Comparison of ENCODE assay signal across 9 mouse cellular contexts in genomic region chr2:166115571-166116277, GRCm38 (mm10). TPM values are rescaled to one million over a fixed set of nuclear protein-coding genes. Genes with fewer than 3 reads are reported as not detected.
DNase-seq lines count a peak whose midpoint lies in the region; ATAC-seq and TF ChIP-seq lines count a peak whose summit lies in the region.
"Had no signal": no experiment of that assay in that cellular context is flagged by ENCODE, and none has a peak within 500 bp of the region (broad histone marks: within the 10 kb centered on the region; RNA-seq: fewer than 3 reads in every experiment).

No protein-coding gene starts in this region.

- H3K4me1 ChIP-seq in limb, embryonic 13.5 days = peaks cover 8% of the 10 kb centered on the region; the same call in 1 of the 2 replicates
- peaks cover 21% of the 10 kb centered on the region for H3K4me1 ChIP-seq in limb, embryonic 10.5 days
- peaks cover 26% of the 10 kb centered on the region for H3K4me1 ChIP-seq in heart, embryonic 12.5 days (replicated peaks)
- H3K4me1 ChIP-seq in lung, embryonic 14.5 days (ENCODE audit: insufficient read depth) = 0 out of 2 replicates have a peak, but pooled peaks cover 4% of the 10 kb centered on the region
- H3K4me1 ChIP-seq in hindbrain, embryonic 11.5 days (replicated peaks; ENCODE audit: control insufficient read depth, insufficient read depth, low read length) = 0 out of 2 replicates have a peak, but pooled peaks cover 2% of the 10 kb centered on the region

- DNase-seq in limb, embryonic 10.5 days (ENCODE audit: low spot score) = no peak
- DNase-seq in lung, embryonic 14.5 days = peak; percentile 79
- DNase-seq in urinary bladder, adult 18-20 months (ENCODE audit: low spot score in 2 of 2) = peak; percentile 23 to 79
- no peak for DNase-seq in layer of hippocampus, postnatal 36 days
- DNase-seq in hindbrain, embryonic 11.5 days (ENCODE audit: low spot score) = no peak

- H3K36me3 ChIP-seq in limb, embryonic 13.5 days = peaks cover 95% of the 10 kb centered on the region
- peaks cover 99% of the 10 kb centered on the region for H3K36me3 ChIP-seq in limb, embryonic 10.5 days
- H3K36me3 ChIP-seq in heart, embryonic 12.5 days = peaks cover 57% of the 10 kb centered on the region
- H3K36me3 ChIP-seq in lung, embryonic 14.5 days (ENCODE audit: insufficient read depth) = 0 out of 2 replicates have a peak, but pooled peaks cover 2% of the 10 kb centered on the region
- H3K36me3 ChIP-seq in hindbrain, embryonic 11.5 days (ENCODE audit: control insufficient read depth, insufficient read depth, low read length) = peaks cover 12% of the 10 kb centered on the region; the same call in 1 of the 2 replicates

- no peak overlapping the region for H3K9ac ChIP-seq in limb, embryonic 13.5 days
- no peak overlapping the region for H3K9ac ChIP-seq in heart, embryonic 12.5 days
- no peak overlapping the region for H3K9ac ChIP-seq in lung, embryonic 14.5 days
- H3K9ac ChIP-seq in hindbrain, embryonic 11.5 days (ENCODE audit: low read depth, low read length) = no peak overlapping the region
- H3K9ac ChIP-seq: neural tube, embryonic 12.5 days had no signal

- 90% methylated on average over 15 of the region's 15 CpGs for WGBS in limb, embryonic 13.5 days
- 95% methylated on average over 15 of the region's 15 CpGs for WGBS in limb, embryonic 10.5 days
- WGBS in heart, embryonic 12.5 days = 84% methylated on average over 15 of the region's 15 CpGs
- WGBS in lung, embryonic 14.5 days = 76% methylated on average over 15 of the region's 15 CpGs
- 94% methylated on average over 15 of the region's 15 CpGs for WGBS in hindbrain, embryonic 11.5 days

- no peaks in the 10 kb centered on the region for H3K27me3 ChIP-seq in limb, embryonic 13.5 days
- H3K27me3 ChIP-seq in limb, embryonic 10.5 days (ENCODE audit: low read depth, poor library complexity, severe bottlenecking) = no peaks in the 10 kb centered on the region
- no peaks in the 10 kb centered on the region for H3K27me3 ChIP-seq in heart, embryonic 12.5 days (replicated peaks)
- no peaks in the 10 kb centered on the region for H3K27me3 ChIP-seq in lung, embryonic 14.5 days (ENCODE audit: insufficient read depth, low read length)
- no peaks in the 10 kb centered on the region for H3K27me3 ChIP-seq in hindbrain, embryonic 11.5 days (ENCODE audit: control insufficient read depth, insufficient read depth, low read length)
- H3K27me3 ChIP-seq: neural tube, embryonic 12.5 days had no signal

- no peak overlapping the region for H3K4me2 ChIP-seq in limb, embryonic 13.5 days (replicated peaks)
- no peak overlapping the region for H3K4me2 ChIP-seq in heart, embryonic 12.5 days
- no peak overlapping the region for H3K4me2 ChIP-seq in lung, embryonic 14.5 days
- no peak overlapping the region for H3K4me2 ChIP-seq in hindbrain, embryonic 11.5 days (replicated peaks; ENCODE audit: low read depth, low read length)
- H3K4me2 ChIP-seq: neural tube, embryonic 12.5 days had no signal

- 0 out of 2 replicates have a peak, but pooled peaks have one; percentile 29 for ATAC-seq in limb, embryonic 13.5 days (ENCODE audit: low FRiP score, low read depth)
- ATAC-seq in heart, embryonic 12.5 days (ENCODE audit: insufficient number of reproducible peaks, low FRiP score) = peak; percentile 44; the same call in 1 of the 2 replicates
- peak; percentile 51; the same call in 1 of the 2 replicates for ATAC-seq in lung, embryonic 14.5 days (ENCODE audit: insufficient read depth)
- no peak for ATAC-seq in erythroblast, adult 5-6 weeks (replicated peaks; ENCODE audit: low FRiP score, poor library complexity, severe bottlenecking)
- ATAC-seq in hindbrain, embryonic 11.5 days (ENCODE audit: low FRiP score) = no peak

- H3K4me3 ChIP-seq in limb, embryonic 13.5 days = no peak overlapping the region
- H3K4me3 ChIP-seq in limb, embryonic 10.5 days = no peak overlapping the region
- H3K4me3 ChIP-seq in heart, embryonic 12.5 days = no peak overlapping the region
- H3K4me3 ChIP-seq in lung, embryonic 14.5 days (ENCODE audit: low read depth, low read length) = no peak overlapping the region
- H3K4me3 ChIP-seq in hindbrain, embryonic 11.5 days (ENCODE audit: low read depth, low read length) = no peak overlapping the region
- H3K4me3 ChIP-seq: neural tube, embryonic 12.5 days had no signal

- no peaks in the 10 kb centered on the region for H3K9me3 ChIP-seq in limb, embryonic 13.5 days
- no peaks in the 10 kb centered on the region for H3K9me3 ChIP-seq in limb, embryonic 10.5 days (replicated peaks)
- H3K9me3 ChIP-seq in heart, embryonic 12.5 days (replicated peaks) = no peaks in the 10 kb centered on the region
- H3K9me3 ChIP-seq in lung, embryonic 14.5 days (ENCODE audit: low read depth, low read length) = no peaks in the 10 kb centered on the region
- no peaks in the 10 kb centered on the region for H3K9me3 ChIP-seq in hindbrain, embryonic 11.5 days (ENCODE audit: control insufficient read depth, low read length)
- H3K9me3 ChIP-seq: neural tube, embryonic 12.5 days had no signal

- no peak for TF ChIP-seq CTCF in lung, embryonic 14.5 days (IDR thresholded peaks at IDR 0.05; ENCODE audit: low read depth)

- no peak overlapping the region; the same call in 1 of the 2 replicates for H3K27ac ChIP-seq in limb, embryonic 13.5 days
- no peak overlapping the region for H3K27ac ChIP-seq in limb, embryonic 10.5 days
- no peak overlapping the region for H3K27ac ChIP-seq in heart, embryonic 12.5 days (ENCODE audit: poor library complexity, severe bottlenecking)
- no peak overlapping the region for H3K27ac ChIP-seq in lung, embryonic 14.5 days (ENCODE audit: low read depth)
- H3K27ac ChIP-seq in hindbrain, embryonic 11.5 days (ENCODE audit: low read depth, low read length) = no peak overlapping the region
- H3K27ac ChIP-seq: neural tube, embryonic 12.5 days had no signal

RNA-seq across cellular contexts. Expression of gene Sulf2, which starts 39.7 kb away (rescaled TPM):
- polyA plus RNA-seq in limb, embryonic 13.5 days (2015; fragmentation: Nextera tagmentation; extraction: Ambion mirVana) = 171 and 181 TPM in 2 replicates
- 157 and 188 TPM in 2 replicates for polyA plus RNA-seq in limb, embryonic 10.5 days (2016; fragmentation: Nextera tagmentation; extraction: Ambion mirVana)
- polyA plus RNA-seq in heart, embryonic 12.5 days (2016; fragmentation: Nextera tagmentation; extraction: Ambion mirVana) = 136 and 137 TPM in 2 replicates
- 51.1 and 57.6 TPM in 2 replicates for polyA plus RNA-seq in lung, embryonic 14.5 days (2014; fragmentation: Nextera tagmentation; extraction: Ambion mirVana)
- total RNA-seq in erythroblast, adult 5-6 weeks (2015; ENCODE audit: low replicate concordance) = 2.5 and 5.4 TPM in 2 replicates
- 1.1 and 6.0 TPM in 2 replicates for total RNA-seq in erythroblast, adult 5-6 weeks (2017; ENCODE audit: low replicate concordance)
- total RNA-seq in layer of hippocampus, postnatal 36 days (2021) = 100 to 1,000 TPM; 110 to 111 TPM
- 104 and 115 TPM in 2 replicates for polyA plus RNA-seq in hindbrain, embryonic 11.5 days (2014; fragmentation: Nextera tagmentation; extraction: Ambion mirVana)

Comparison
In these comparisons a context has a peak if more than half of its experiments do, and no peak if none do; other contexts are left out.
1. ATAC-seq: peak in limb, embryonic 13.5 days (single experiment), heart, embryonic 12.5 days (single experiment) and lung, embryonic 14.5 days (single experiment); none in erythroblast, adult 5-6 weeks (single experiment) and hindbrain, embryonic 11.5 days (single experiment).
2. DNase-seq: peak in lung, embryonic 14.5 days (single experiment) and urinary bladder, adult 18-20 months (2 of 2); none in limb, embryonic 10.5 days (single experiment), layer of hippocampus, postnatal 36 days (0 of 2) and hindbrain, embryonic 11.5 days (single experiment).